Mouse (Mus musculus) frontal cortex, postnatal 36 days (tissue): Measurements from ENCODE around the gene D17Wsu92e.

Experiments
- DNase-seq, 2 experiments: peaks; one replicate each; pipeline ENCODE4 v3.0.0; 2022; ENCODE audit warnings: low spot score in 2 of 2

Gene D17Wsu92e

GRCm38 (mm10) chr17:27790976-27791375 lies 29.5 kb downstream of the D17Wsu92e start:
- DNase-seq, result peak in 1 of 2 experiments; percentile 47

GRCm38 (mm10) chr17:27790015-27790414 lies 30.4 kb downstream of the D17Wsu92e start:
- no peak for DNase-seq

- DNase-seq, result no peak
Observed at GRCm38 (mm10) chr17:27788456-27789172, 31.8 kb downstream of the D17Wsu92e start.

- no peak for DNase-seq
Observed at GRCm38 (mm10) chr17:27783567-27783966, 36.9 kb downstream of the D17Wsu92e start.

- no peak for DNase-seq
Observed at GRCm38 (mm10) chr17:27781059-27781687, 39.3 kb downstream of the D17Wsu92e start.

GRCm38 (mm10) chr17:27779755-27780154 lies 40.7 kb downstream of the D17Wsu92e start:
- no peak for DNase-seq

GRCm38 (mm10) chr17:27778671-27779355 lies 41.6 kb downstream of the D17Wsu92e start:
- DNase-seq, result no peak

GRCm38 (mm10) chr17:27777823-27778222 lies 42.6 kb downstream of the D17Wsu92e start:
- no peak for DNase-seq

- DNase-seq, result no peak
Observed at GRCm38 (mm10) chr17:27774198-27774597, 46.2 kb downstream of the D17Wsu92e start.

GRCm38 (mm10) chr17:27771616-27772015 lies 48.8 kb downstream of the D17Wsu92e start:
- peak in 1 of 2 experiments; percentile 46 for DNase-seq

GRCm38 (mm10) chr17:27768817-27769542 lies 51.5 kb downstream of the D17Wsu92e start:
- peak; percentile 66 to 76 for DNase-seq

- no peak for DNase-seq
Observed at GRCm38 (mm10) chr17:27767543-27767942, 52.9 kb downstream of the D17Wsu92e start.

- DNase-seq, result peak in 1 of 2 experiments; percentile 40
Observed at GRCm38 (mm10) chr17:27767120-27767519, 53.3 kb downstream of the D17Wsu92e start.

- DNase-seq, result no peak
Observed at GRCm38 (mm10) chr17:27765066-27765465, 55.4 kb downstream of the D17Wsu92e start.

GRCm38 (mm10) chr17:27764453-27764852 lies 56.0 kb downstream of the D17Wsu92e start:
- no peak for DNase-seq

- peak; percentile 49 to 76 for DNase-seq
Observed at GRCm38 (mm10) chr17:27762884-27763283, 57.6 kb downstream of the D17Wsu92e start.

GRCm38 (mm10) chr17:27761639-27762336 lies 58.7 kb downstream of the D17Wsu92e start:
- DNase-seq, result peak; percentile 81 to 93

- no peak for DNase-seq
Observed at GRCm38 (mm10) chr17:27760169-27760568, 60.3 kb downstream of the D17Wsu92e start.

GRCm38 (mm10) chr17:27751314-27752202 lies 68.9 kb downstream of the D17Wsu92e start:
- DNase-seq, result peak in 1 of 2 experiments; percentile 29

GRCm38 (mm10) chr17:27750451-27750942 lies 70.0 kb downstream of the D17Wsu92e start:
- no peak for DNase-seq
